Mouse (Mus musculus) testis, postnatal 10 days (tissue): ENCODE results near the gene Fam219a.

ENCODE experiments used
- DNase-seq: peaks from one replicate; pipeline ENCODE4 v3.0.0; 2021; ENCODE audit warnings: low spot score

The Fam219a gene

DNA sequence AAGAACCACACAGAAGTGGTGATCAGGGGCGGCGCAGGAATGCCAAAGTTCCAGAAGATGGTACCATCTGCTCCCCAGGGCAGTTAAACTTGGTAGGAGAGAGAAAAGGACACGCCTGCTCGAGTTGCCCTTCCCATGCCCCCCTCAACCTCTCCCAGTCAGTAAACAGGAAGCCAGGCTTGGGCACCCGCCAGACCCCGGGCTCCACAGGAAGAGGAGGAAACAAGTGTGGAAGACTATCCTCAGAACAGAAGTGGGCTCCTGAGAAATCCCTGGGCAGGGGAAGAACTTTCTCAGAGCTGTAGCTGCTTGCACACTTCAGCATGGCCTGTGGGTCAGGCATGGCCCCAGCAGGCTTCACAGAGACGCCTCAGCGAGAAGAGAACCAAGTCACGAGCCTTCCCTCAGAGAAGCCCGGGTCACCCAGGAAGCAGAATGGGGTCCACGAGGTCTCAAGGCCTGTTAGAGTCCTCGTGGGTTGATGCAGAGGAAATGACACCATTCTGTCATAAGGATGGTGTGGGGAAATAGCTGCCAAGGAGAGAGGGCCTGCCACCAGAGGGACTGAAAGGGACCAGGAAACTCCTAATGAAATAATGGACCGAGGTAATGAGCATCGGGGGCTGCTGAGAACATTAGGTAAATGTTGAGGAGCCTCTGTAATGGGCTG, 14.2 kb downstream of the Fam219a start:
- DNase-seq, result peak; percentile 53

GRCm38 (mm10) chr4:41553116-41553515, 16.2 kb downstream of the Fam219a start:
- no peak for DNase-seq

DNA sequence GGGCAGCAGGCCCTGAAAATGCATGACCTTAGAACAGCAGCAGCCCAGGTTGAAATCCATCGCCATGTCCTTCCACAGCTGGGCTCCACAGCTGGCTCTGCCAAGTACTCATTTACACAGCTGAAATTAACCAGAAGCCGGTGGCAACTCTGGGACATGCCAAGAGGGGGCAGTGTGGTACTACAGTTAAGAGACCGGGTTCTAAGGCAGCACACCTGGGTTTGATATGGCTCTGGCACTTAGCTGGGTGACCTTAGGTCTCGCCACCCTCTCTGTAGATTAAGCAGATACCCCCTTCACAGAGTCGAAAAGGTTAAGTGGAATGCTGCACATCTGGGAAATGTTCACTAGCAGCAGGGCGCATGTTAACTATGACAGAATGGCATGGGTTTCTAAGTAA, 16.8 kb downstream of the Fam219a start:
- DNase-seq, result peak; percentile 77

GRCm38 (mm10) chr4:41547086-41547485, 22.3 kb downstream of the Fam219a start:
- DNase-seq, result no peak

GRCm38 (mm10) chr4:41545985-41546384, 23.4 kb downstream of the Fam219a start:
- peak; percentile 67 for DNase-seq

DNA sequence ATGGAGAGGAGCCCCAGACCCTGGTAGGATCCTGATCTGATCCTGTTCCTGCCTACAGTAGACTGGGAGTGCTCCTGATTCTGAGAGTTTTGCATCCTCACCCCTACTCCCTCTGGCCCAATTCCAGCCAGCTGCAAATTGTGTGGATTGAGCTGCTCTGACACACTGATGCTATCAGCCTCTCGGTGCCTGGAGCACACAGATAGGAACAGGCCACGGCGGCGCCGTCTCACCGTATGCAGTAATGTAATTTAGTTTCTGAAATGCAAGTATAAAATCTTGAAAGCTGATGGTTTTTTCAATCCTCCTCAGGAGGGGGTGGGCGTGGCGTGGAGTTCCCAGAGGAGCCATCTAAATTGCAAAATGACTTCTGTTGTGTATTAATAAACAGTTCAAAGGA, 27.2 kb downstream of the Fam219a start:
- no peak for DNase-seq

GRCm38 (mm10) chr4:41534866-41535265, 34.5 kb downstream of the Fam219a start:
- no peak for DNase-seq

DNA sequence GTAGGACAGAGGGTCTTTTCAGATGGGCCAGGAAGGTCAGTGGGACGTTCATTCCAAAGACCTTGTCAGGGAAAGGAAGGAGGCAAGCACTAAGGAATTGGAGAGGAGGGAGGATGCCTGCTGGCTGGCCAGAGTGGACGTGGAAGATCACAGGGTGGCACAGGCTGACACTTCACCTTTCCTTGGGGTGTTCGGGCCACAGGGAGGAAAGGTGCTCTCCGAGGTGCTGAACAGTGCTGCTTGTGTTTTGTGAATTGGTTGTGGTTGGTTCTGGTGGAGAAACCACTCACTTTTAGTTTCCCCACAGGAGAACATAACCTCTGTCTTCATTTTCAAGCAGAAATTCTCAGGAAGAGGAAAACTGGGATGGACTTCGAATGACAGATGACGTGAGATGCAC, 36.9 kb downstream of the Fam219a start:
- DNase-seq, result peak; percentile 74

DNA sequence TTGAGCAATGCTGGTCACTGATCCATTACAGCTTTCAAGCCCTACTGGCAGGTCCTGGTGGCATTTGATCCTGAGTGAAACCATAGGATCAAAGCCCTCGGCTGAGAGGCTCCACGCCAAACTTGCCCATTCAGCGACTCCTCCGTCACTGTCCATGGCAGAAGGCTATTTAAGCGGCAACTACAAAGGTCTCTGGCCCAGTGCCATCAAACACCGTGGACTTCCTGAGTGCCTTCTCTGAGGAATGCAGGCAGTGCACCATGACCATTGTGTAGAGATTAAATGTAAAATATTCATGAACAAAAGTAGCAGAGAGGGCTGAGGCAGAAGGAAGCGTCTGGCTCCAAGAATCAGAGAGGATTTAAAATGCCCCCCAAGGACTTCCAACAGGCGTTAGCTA, 41.3 kb downstream of the Fam219a start:
- no peak for DNase-seq

DNA sequence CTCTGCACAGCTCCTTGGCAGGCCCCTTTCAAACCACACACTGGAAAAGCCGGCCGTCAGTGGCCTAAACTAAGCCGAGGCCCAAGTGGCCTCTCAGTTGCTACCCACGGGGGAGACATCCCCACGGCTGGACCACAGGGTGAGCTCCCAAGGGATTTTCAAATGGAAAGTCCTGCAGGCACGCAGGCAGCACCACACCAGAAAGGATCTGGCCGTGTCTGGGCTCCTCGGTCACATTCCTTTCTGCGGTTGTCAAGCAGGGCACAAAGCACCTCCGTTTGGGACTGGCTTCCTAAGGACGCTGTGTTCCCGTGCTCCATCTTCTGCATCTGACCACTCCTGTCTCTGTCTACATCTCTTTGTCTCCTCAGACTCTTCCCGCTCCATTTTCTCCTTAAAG, 42.3 kb downstream of the Fam219a start:
- DNase-seq, result no peak

GRCm38 (mm10) chr4:41526553-41526952, 42.8 kb downstream of the Fam219a start:
- DNase-seq, result no peak

GRCm38 (mm10) chr4:41524829-41525228, 44.5 kb downstream of the Fam219a start:
- no peak for DNase-seq

DNA sequence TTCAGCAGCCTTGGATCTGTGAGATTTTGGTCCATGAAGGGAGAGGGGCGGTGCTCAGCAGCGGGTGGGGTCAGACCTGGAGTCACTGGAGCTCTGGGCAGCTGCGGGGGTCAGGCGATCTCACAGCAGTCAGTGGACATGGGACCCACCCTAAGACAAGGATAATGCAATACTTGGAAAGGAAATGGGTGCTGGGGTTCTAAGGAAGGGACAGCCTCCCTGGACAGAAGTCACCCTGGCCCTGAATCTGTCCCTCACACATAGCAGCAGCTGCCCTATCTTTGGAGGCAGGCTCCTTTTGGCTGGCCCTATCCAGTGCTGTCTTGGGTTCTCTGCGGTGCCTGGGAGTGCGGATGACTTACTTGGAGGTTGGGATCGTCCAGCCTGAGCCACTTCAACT, 45.5 kb downstream of the Fam219a start:
- DNase-seq, result no peak

GRCm38 (mm10) chr4:41522788-41523187, 46.5 kb downstream of the Fam219a start:
- DNase-seq, result no peak

- no peak for DNase-seq
These were observed 47.2 kb downstream of the Fam219a start for GRCm38 (mm10) chr4:41522136-41522535.

DNA sequence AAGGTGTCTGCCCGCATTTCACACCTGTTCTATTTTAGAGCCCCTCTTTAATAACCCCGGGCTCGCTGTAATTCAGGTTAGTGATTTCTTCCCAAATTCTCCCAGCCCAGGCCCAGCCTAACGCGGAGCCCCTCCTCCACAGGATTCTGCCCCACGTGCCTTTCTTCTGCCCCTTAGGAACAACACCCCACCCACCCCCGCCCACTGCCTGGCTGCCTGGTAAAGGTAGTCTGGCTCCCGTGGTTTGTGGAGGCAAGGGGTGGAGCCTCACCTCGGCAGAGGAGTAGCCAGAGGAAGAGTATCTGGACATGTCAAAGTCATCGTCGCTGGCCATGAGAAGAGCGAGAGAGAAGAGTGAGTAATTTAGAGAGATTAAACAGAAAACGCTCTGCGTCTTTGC, 48.7 kb downstream of the Fam219a start:
- DNase-seq, result no peak

DNA sequence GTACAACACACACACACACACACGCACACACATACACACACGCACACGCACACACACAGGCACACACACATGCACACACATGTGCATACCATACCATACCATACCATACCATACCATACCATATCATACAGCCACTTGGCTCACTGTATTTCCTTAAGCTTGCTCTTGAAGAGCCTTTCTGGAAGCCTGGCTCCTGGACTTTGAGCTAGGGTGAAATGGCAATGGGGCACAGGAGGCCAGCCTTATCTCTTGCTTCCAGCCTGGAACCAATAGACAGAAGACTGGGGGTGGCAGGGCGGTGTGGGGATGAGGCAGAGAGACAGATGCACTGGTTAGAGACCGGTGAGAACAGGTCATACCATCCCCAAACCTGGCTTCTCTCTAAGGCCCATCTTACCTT, 50.1 kb downstream of the Fam219a start:
- no peak for DNase-seq

DNA sequence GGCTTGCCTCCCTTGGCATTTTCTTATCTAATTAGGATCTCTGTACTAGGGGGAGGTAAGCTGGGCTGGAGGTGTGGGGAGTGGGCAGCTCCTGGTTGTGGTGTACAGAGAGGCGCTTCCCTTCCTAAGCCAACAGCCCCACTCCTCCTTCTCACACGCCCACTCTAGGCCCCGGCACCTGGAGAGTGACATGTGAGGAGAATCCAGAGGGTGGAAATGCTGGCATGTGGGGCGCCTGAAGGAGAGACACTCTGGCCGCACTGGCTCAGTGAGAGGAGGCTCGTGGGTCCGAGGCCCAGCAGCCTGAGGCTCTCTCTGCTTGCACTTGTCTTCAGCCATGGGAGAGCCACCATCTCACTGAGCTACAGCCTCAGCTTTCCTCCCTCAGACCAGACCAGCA, 51.0 kb downstream of the Fam219a start:
- DNase-seq, result no peak

GRCm38 (mm10) chr4:41517233-41517632, 52.1 kb downstream of the Fam219a start, which contains the start of gene 1110017D15Rik:
TSS of gene 1110017D15Rik (minus strand) at chr4:41517333.
- no peak for DNase-seq

GRCm38 (mm10) chr4:41513714-41514113, 55.6 kb downstream of the Fam219a start:
- no peak for DNase-seq

GRCm38 (mm10) chr4:41513309-41513708, 56.0 kb downstream of the Fam219a start:
- DNase-seq, result no peak

- DNase-seq, result no peak
These were observed 61.3 kb downstream of the Fam219a start for GRCm38 (mm10) chr4:41507998-41508397.

DNA sequence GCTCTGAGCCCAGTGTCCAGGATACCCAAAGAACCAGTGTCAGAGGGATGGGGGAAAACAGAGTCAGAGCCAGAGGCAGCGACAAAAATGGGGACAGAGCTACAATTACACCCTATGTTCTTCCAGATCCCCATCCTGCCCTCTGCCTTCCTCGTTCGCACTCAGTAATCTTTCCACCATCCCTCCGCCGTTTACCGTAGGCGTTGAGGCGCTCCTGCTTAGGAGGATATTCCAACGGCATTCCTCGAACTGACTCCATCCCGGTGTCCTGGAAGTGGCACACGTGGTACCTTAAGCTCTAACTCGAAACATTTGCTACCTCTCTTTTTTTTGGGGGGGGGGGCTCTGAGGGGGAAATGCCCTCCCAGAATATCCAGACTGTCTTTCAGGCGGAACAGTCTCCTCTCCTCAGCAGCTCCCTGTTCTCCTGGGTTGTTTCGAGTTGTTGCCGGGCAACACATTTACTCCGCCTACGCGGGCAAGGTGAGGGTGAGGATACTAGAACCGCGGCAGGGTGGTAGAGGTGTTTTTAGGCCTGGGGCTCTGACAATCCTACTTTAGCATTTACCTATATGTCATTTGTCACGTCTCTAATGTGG, 61.9 kb downstream of the Fam219a start:
- DNase-seq, result no peak

DNA sequence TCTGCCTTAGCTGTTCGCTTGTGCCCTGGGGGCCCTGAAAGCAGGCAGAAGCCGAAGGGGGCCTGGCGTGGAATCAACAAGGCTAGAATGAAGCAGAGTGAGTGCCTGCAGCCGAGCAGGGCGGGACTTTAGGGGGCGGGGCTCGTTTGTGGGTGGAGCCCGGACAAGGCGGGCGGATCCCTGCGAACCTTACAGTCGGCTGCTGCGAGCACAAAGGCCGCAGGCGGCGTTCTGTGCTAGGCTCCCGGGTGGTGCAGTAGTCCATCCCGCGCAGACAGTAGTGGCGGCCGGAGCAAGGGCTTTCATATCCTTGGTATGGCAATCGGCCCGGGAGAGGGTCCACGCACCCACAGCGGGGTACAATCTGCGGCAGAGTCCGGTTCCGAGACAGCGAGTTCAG, 62.4 kb downstream of the Fam219a start:
- peak; percentile 91 for DNase-seq
